Mouse (Mus musculus) embryonic fibroblast, embryonic 13.5 days (primary cell): ENCODE data around the gene Itgb2.

Experiments
- CTCF ChIP-seq: IDR thresholded peaks from 2 replicates; pipeline ENCODE4 v1.5.1; 2011; ENCODE audit warnings: mild to moderate bottlenecking, control low read depth, low read length, moderate library complexity, borderline replicate concordance; ENCODE audit not compliant: insufficient read depth
- POLR2A ChIP-seq: IDR thresholded peaks from 2 replicates; pipeline ENCODE4 v1.6.1; 2011; ENCODE audit warnings: low read depth, mild to moderate bottlenecking, control low read depth, low read length, moderate library complexity

GRCm38 (mm10) chr10:77541864-77542666 lies 12.0 kb downstream of the Itgb2 start:
- no peak for TF ChIP-seq CTCF
- TF ChIP-seq POLR2A: no peak
